Mouse (Mus musculus): ENCODE data around the gene D630003M21Rik. TPM values are rescaled to one million over a fixed set of nuclear protein-coding genes. Genes with fewer than 3 reads are reported as not detected.

The D630003M21Rik gene
- polyA plus RNA-seq, 1 experiment from 2014 or later = 2.6 TPM

GRCm38 (mm10) chr2:158253806-158254205, 24.8 kb upstream of the D630003M21Rik start:
- ATAC-seq (ENCODE audit: low read depth) = no peak

GRCm38 (mm10) chr2:158250558-158250957, 21.5 kb upstream of the D630003M21Rik start:
- Histone ChIP-seq H3K36me3 (no peaks in the 10 kb centered on the region), H3K4me1 (replicated peaks) (no peaks in the 10 kb centered on the region), H3K9me3 (no peaks in the 10 kb centered on the region), H3K9ac (no peak overlapping the region), H3K4me2 (no peak overlapping the region), H3K27me3 (no peaks in the 10 kb centered on the region), H3K27ac (replicated peaks) (no peak overlapping the region), H3K4me3 (no peak overlapping the region)
- no peak for ATAC-seq (ENCODE audit: low read depth)
- 88% methylated on average over 4 of the region's 4 CpGs for WGBS

More at GRCm38 (mm10) chr2:158253806-158254205, 24.8 kb upstream of the D630003M21Rik start:
- H3K27ac ChIP-seq (replicated peaks) = no peak overlapping the region
- H3K36me3 ChIP-seq = no peaks in the 10 kb centered on the region
- peaks cover 5% of the 10 kb centered on the region; the same call in 1 of the 2 replicates for H3K4me1 ChIP-seq (replicated peaks)
- no peak overlapping the region for H3K4me3 ChIP-seq
- H3K9me3 ChIP-seq = no peaks in the 10 kb centered on the region
- no peak overlapping the region for H3K9ac ChIP-seq
- 75% methylated on average over 5 of the region's 5 CpGs for WGBS
- no peaks in the 10 kb centered on the region for H3K27me3 ChIP-seq
- no peak overlapping the region for H3K4me2 ChIP-seq

GRCm38 (mm10) chr2:158248318-158248717, 19.3 kb upstream of the D630003M21Rik start:
- H3K9me3 ChIP-seq = no peaks in the 10 kb centered on the region
- H3K9ac ChIP-seq = no peak overlapping the region
- WGBS = 80% methylated on average over 7 of the region's 7 CpGs
- no peak for ATAC-seq (ENCODE audit: low read depth)
- H3K27ac ChIP-seq (replicated peaks) = no peak overlapping the region
- H3K4me1 ChIP-seq (replicated peaks) = no peaks in the 10 kb centered on the region; the same call in 1 of the 2 replicates
- no peaks in the 10 kb centered on the region for H3K27me3 ChIP-seq
- H3K4me2 ChIP-seq = no peak overlapping the region
- no peak overlapping the region for H3K4me3 ChIP-seq
- no peaks in the 10 kb centered on the region for H3K36me3 ChIP-seq

GRCm38 (mm10) chr2:158247852-158248251, 18.8 kb upstream of the D630003M21Rik start:
- Histone ChIP-seq H3K27ac (replicated peaks) (no peak overlapping the region), H3K4me3 (no peak overlapping the region), H3K4me1 (replicated peaks) (no peaks in the 10 kb centered on the region; the same call in 1 of the 2 replicates), H3K4me2 (no peak overlapping the region), H3K9ac (no peak overlapping the region), H3K36me3 (no peaks in the 10 kb centered on the region), H3K27me3 (no peaks in the 10 kb centered on the region), H3K9me3 (no peaks in the 10 kb centered on the region)
- ATAC-seq (ENCODE audit: low read depth) = no peak
- 83% methylated on average over 6 of the region's 6 CpGs for WGBS

- H3K4me2 ChIP-seq = no peak overlapping the region
- no peak overlapping the region for H3K27ac ChIP-seq (replicated peaks)
- H3K27me3 ChIP-seq = no peaks in the 10 kb centered on the region
- no peaks in the 10 kb centered on the region for H3K36me3 ChIP-seq
- no peaks in the 10 kb centered on the region; the same call in 1 of the 2 replicates for H3K4me1 ChIP-seq (replicated peaks)
- no peak overlapping the region for H3K9ac ChIP-seq
- ATAC-seq (ENCODE audit: low read depth) = no peak
- no peak overlapping the region for H3K4me3 ChIP-seq
- H3K9me3 ChIP-seq = no peaks in the 10 kb centered on the region
- 75% methylated on average over 4 of the region's 4 CpGs for WGBS
These were observed 16.2 kb upstream of the D630003M21Rik start for GRCm38 (mm10) chr2:158245072-158245817.

- Histone ChIP-seq H3K4me3 (no peak overlapping the region), H3K27me3 (no peaks in the 10 kb centered on the region), H3K9ac (no peak overlapping the region), H3K9me3 (no peaks in the 10 kb centered on the region), H3K27ac (replicated peaks) (no peak overlapping the region), H3K4me1 (replicated peaks) (no peaks in the 10 kb centered on the region; the same call in 1 of the 2 replicates), H3K4me2 (no peak overlapping the region), H3K36me3 (no peaks in the 10 kb centered on the region)
- ATAC-seq (ENCODE audit: low read depth) = no peak
- 78% methylated on average over 18 of the region's 18 CpGs for WGBS
These were observed 14.3 kb upstream of the D630003M21Rik start for GRCm38 (mm10) chr2:158243129-158243870.

GRCm38 (mm10) chr2:158242170-158242896, 13.3 kb upstream of the D630003M21Rik start:
- Histone ChIP-seq H3K36me3 (no peaks in the 10 kb centered on the region), H3K4me2 (no peak overlapping the region), H3K27ac (replicated peaks) (no peak overlapping the region), H3K9me3 (no peaks in the 10 kb centered on the region), H3K4me1 (replicated peaks) (no peaks in the 10 kb centered on the region; the same call in 1 of the 2 replicates), H3K9ac (no peak overlapping the region), H3K4me3 (no peak overlapping the region), H3K27me3 (no peaks in the 10 kb centered on the region)
- no peak for ATAC-seq (ENCODE audit: low read depth)
- WGBS = 89% methylated on average over 18 of the region's 18 CpGs

- H3K27ac ChIP-seq (replicated peaks) = no peak overlapping the region
- no peaks in the 10 kb centered on the region for H3K36me3 ChIP-seq
- H3K9me3 ChIP-seq = no peaks in the 10 kb centered on the region
- H3K27me3 ChIP-seq = no peaks in the 10 kb centered on the region
- H3K4me2 ChIP-seq = no peak overlapping the region
- no peak for ATAC-seq (ENCODE audit: low read depth)
- H3K4me1 ChIP-seq (replicated peaks) = no peaks in the 10 kb centered on the region; the same call in 1 of the 2 replicates
- H3K9ac ChIP-seq = no peak overlapping the region
- WGBS = 69% methylated on average over 5 of the region's 5 CpGs
- H3K4me3 ChIP-seq = no peak overlapping the region
These were observed 12.2 kb upstream of the D630003M21Rik start for GRCm38 (mm10) chr2:158241126-158241738.

- no peak for ATAC-seq (ENCODE audit: low read depth)
- Histone ChIP-seq H3K27ac (replicated peaks) (no peak overlapping the region), H3K36me3 (no peaks in the 10 kb centered on the region), H3K9me3 (no peaks in the 10 kb centered on the region), H3K4me1 (replicated peaks) (no peaks in the 10 kb centered on the region), H3K9ac (no peak overlapping the region), H3K27me3 (no peaks in the 10 kb centered on the region), H3K4me3 (no peak overlapping the region), H3K4me2 (no peak overlapping the region)
- 85% methylated on average over 5 of the region's 5 CpGs for WGBS
These were observed 9.1 kb upstream of the D630003M21Rik start for GRCm38 (mm10) chr2:158238101-158238500.

- no peaks in the 10 kb centered on the region for H3K36me3 ChIP-seq
- no peak overlapping the region for H3K9ac ChIP-seq
- no peak overlapping the region for H3K27ac ChIP-seq (replicated peaks)
- 0 out of 2 replicates have a peak, but pooled peaks cover 5% of the 10 kb centered on the region for H3K4me1 ChIP-seq (replicated peaks)
- H3K4me2 ChIP-seq = no peak overlapping the region
- H3K4me3 ChIP-seq = no peak overlapping the region
- ATAC-seq (ENCODE audit: low read depth) = no peak
- H3K27me3 ChIP-seq = no peaks in the 10 kb centered on the region
- H3K9me3 ChIP-seq = no peaks in the 10 kb centered on the region
These were observed 7.7 kb upstream of the D630003M21Rik start for GRCm38 (mm10) chr2:158236698-158237097.

- no peaks in the 10 kb centered on the region for H3K36me3 ChIP-seq
- ATAC-seq (ENCODE audit: low read depth) = no peak
These were observed 4.1 kb upstream of the D630003M21Rik start for GRCm38 (mm10) chr2:158233106-158233505.

More at GRCm38 (mm10) chr2:158233106-158233505, 4.1 kb upstream of the D630003M21Rik start:
- H3K27me3 ChIP-seq = no peaks in the 10 kb centered on the region
- no peak overlapping the region for H3K4me2 ChIP-seq
- no peak overlapping the region for H3K27ac ChIP-seq (replicated peaks)
- no peak overlapping the region for H3K4me3 ChIP-seq
- no peak overlapping the region for H3K9ac ChIP-seq
- H3K4me1 ChIP-seq (replicated peaks) = peaks cover 34% of the 10 kb centered on the region
- 82% methylated on average over 3 of the region's 3 CpGs for WGBS
- H3K9me3 ChIP-seq = no peaks in the 10 kb centered on the region
